Mouse (Mus musculus) CH12.LX (cell line): ENCODE measurements around the gene Bach2. TPM values are rescaled to one million over a fixed set of nuclear protein-coding genes. Genes with fewer than 3 reads are reported as not detected.

Source experiments
- DNase-seq: peaks from one replicate; pipeline ENCODE4 v3.0.0-alpha.2; 2013; ENCODE audit errors: extremely low read depth
- H3K27ac ChIP-seq: 2 replicates; pipeline ENCODE4 v1.5.1; 2012; ENCODE audit warnings: low read depth, mild to moderate bottlenecking, control low read depth, moderate library complexity; ENCODE audit not compliant: insufficient read depth
- H3K27me3 ChIP-seq: replicated peaks from 2 replicates; pipeline ENCODE3; 2012; ENCODE audit warnings: inconsistent platforms
- H3K36me3 ChIP-seq, 2 experiments: replicated peaks in 1 of 2; 2 replicates each; pipeline versions ENCODE3 to v1.6.1; 2012; ENCODE audit warnings: inconsistent platforms in 1 of 2, low read length in 1 of 2, mild to moderate bottlenecking in 1 of 2, mixed read lengths in 1 of 2, moderate library complexity in 1 of 2; ENCODE audit not compliant: control insufficient read depth in 1 of 2, insufficient read depth in 1 of 2
- H3K4me1 ChIP-seq, 2 experiments: 2 replicates each; pipeline ENCODE4 v1.6.1; 2012; ENCODE audit warnings: inconsistent platforms in 1 of 2, moderate library complexity in 1 of 2; ENCODE audit not compliant: insufficient read depth in 2 of 2, control insufficient read depth in 1 of 2
- H3K4me2 ChIP-seq: 2 replicates; pipeline ENCODE4 v1.6.1; 2012; ENCODE audit warnings: low read depth, mild to moderate bottlenecking, control low read depth; ENCODE audit not compliant: poor library complexity, insufficient read depth, severe bottlenecking
- H3K4me3 ChIP-seq, 3 experiments: fragments of 150-350 bp in 1 of 3; sonication (generic) in 1 of 3; replicated peaks in 1 of 3; 2 replicates each; pipeline versions ENCODE3 to v1.5.1; 2011 to 2012; ENCODE audit warnings: low read depth in 2 of 3, low read length in 2 of 3, mild to moderate bottlenecking in 2 of 3, moderate library complexity in 2 of 3, control low read depth in 1 of 3, improper control_type of control experiment in 1 of 3, inconsistent platforms in 1 of 3, mixed read lengths in 1 of 3; ENCODE audit not compliant: poor library complexity in 1 of 3
- H3K79me2 ChIP-seq: replicated peaks from 2 replicates; pipeline ENCODE4 v1.6.1; 2012; ENCODE audit warnings: mild to moderate bottlenecking, moderate library complexity; ENCODE audit not compliant: control insufficient read depth, poor library complexity, insufficient read depth, severe bottlenecking; ENCODE audit errors: extremely low read depth
- H3K9ac ChIP-seq: 2 replicates; pipeline ENCODE4 v1.6.1; 2012; ENCODE audit warnings: low read depth, mild to moderate bottlenecking, control low read depth, moderate library complexity; ENCODE audit not compliant: insufficient read depth
- H3K9me3 ChIP-seq: replicated peaks from 2 replicates; pipeline ENCODE3; 2012; ENCODE audit warnings: low read length, inconsistent platforms, mixed read lengths
- CHD1 ChIP-seq: IDR thresholded peaks from 2 replicates; pipeline ENCODE4 v1.6.1; 2012; ENCODE audit warnings: low read depth, low read length, improper control_type of control experiment, inconsistent platforms
- ELF1 ChIP-seq: IDR thresholded peaks from 2 replicates; pipeline ENCODE4 v1.6.1; 2014; ENCODE audit warnings: low read depth, mild to moderate bottlenecking, inconsistent platforms, low read length, improper control_type of control experiment
- EP300 ChIP-seq: IDR thresholded peaks from 2 replicates; pipeline ENCODE4 v1.6.1; 2011; ENCODE audit warnings: low read length, improper control_type of control experiment
- GABPA ChIP-seq: IDR thresholded peaks from 2 replicates; pipeline ENCODE4 v1.6.1; 2012; ENCODE audit warnings: low read depth, low read length, improper control_type of control experiment, inconsistent platforms; ENCODE audit not compliant: insufficient replicate concordance
- HCFC1 ChIP-seq: IDR thresholded peaks from 2 replicates; pipeline ENCODE4 v1.6.1; 2012; ENCODE audit warnings: low read depth, mild to moderate bottlenecking, inconsistent platforms, low read length, improper control_type of control experiment
- IRF4 ChIP-seq: IDR thresholded peaks from 2 replicates; pipeline ENCODE4 v1.6.1; 2014; ENCODE audit warnings: low read depth, mild to moderate bottlenecking, inconsistent platforms, low read length, improper control_type of control experiment
- JUND ChIP-seq: conservative IDR thresholded peaks from 2 replicates; pipeline ENCODE4 v1.6.1; 2011; ENCODE audit warnings: low read depth, low read length, improper control_type of control experiment
- KAT2A ChIP-seq: IDR thresholded peaks from 2 replicates; pipeline ENCODE4 v1.6.1; 2012; ENCODE audit warnings: low read length, improper control_type of control experiment, inconsistent platforms; ENCODE audit not compliant: insufficient replicate concordance
- MXI1 ChIP-seq: IDR thresholded peaks from 2 replicates; pipeline ENCODE4 v1.6.1; 2011; ENCODE audit warnings: mild to moderate bottlenecking, low read depth, low read length, improper control_type of control experiment
- NELFE ChIP-seq: IDR thresholded peaks from 2 replicates; pipeline ENCODE4 v1.6.1; 2011; ENCODE audit warnings: low read depth, low read length, improper control_type of control experiment
- POLR2A ChIP-seq: IDR thresholded peaks from 2 replicates; pipeline ENCODE4 v1.6.1; 2011; ENCODE audit warnings: low read depth, mild to moderate bottlenecking, improper control_type of control experiment, low read length
- RAD21 ChIP-seq: IDR thresholded peaks from 2 replicates; pipeline ENCODE4 v1.6.1; 2011; ENCODE audit warnings: low read depth, mild to moderate bottlenecking, low read length, improper control_type of control experiment, moderate library complexity
- RCOR1 ChIP-seq: conservative IDR thresholded peaks from 2 replicates; pipeline ENCODE4 v1.6.1; 2012; ENCODE audit warnings: low read depth, mild to moderate bottlenecking, inconsistent platforms, low read length, improper control_type of control experiment
- SIN3A ChIP-seq: IDR thresholded peaks from 2 replicates; pipeline ENCODE4 v1.6.1; 2012; ENCODE audit warnings: low read length, improper control_type of control experiment, inconsistent platforms
- SMC3 ChIP-seq: IDR thresholded peaks from 2 replicates; pipeline ENCODE4 v1.6.1; 2011; ENCODE audit warnings: low read depth, low read length, improper control_type of control experiment
- UBTF ChIP-seq: IDR thresholded peaks from 2 replicates; pipeline ENCODE4 v1.6.1; 2012; ENCODE audit warnings: low read depth, mild to moderate bottlenecking, inconsistent platforms, low read length, improper control_type of control experiment, moderate library complexity
- USF1 ChIP-seq: IDR thresholded peaks from 2 replicates; pipeline ENCODE4 v1.6.1; 2014; ENCODE audit warnings: low read depth, mild to moderate bottlenecking, inconsistent platforms, low read length, improper control_type of control experiment
- USF2 ChIP-seq: conservative IDR thresholded peaks from 2 replicates; pipeline ENCODE4 v1.6.1; 2011; ENCODE audit warnings: low read depth, low read length, improper control_type of control experiment
- dilution Hi-C: fragments of 300-500 bp; cut with MboI; formaldehyde crosslinking; loops from 2 replicates; pipeline ENCODE4 v1.14.3; 2020; ENCODE audit warnings: low sequenced_read_pairs; ENCODE audit not compliant: extremely low pct_unique_long_range_greater_than_20kb, extremely low pct_ligation_motif_present
- in situ Hi-C: fragments of 300-500 bp; cut with MboI; formaldehyde crosslinking; loops from 3 replicates; pipeline ENCODE4 v1.14.3; 2019; ENCODE audit warnings: low sequenced_read_pairs, low pct_ligation_motif_present, low pct_unique_long_range_greater_than_20kb, mixed read lengths
- polyA plus RNA-seq: library from polyadenylated mRNA; unstranded; fragments of >175 nt; gene quantifications from 2 replicates; pipeline ENCODE4 v1.2.1, GENCODE M21; 2012; ENCODE audit warnings: low read depth; ENCODE audit not compliant: insufficient read length
- total RNA-seq, 2 experiments: library from RNA; depleted of rRNA; stranded (reverse); fragments of 300-350 nt in 1 of 2; fragments of >200 nt in 1 of 2; gene quantifications; 2 replicates each; pipeline ENCODE4 v1.2.3; 2012 to 2014

The Bach2 gene
- total and polyA plus RNA-seq, 3 experiments = 0.11 TPM; not detected in 2

DNA sequence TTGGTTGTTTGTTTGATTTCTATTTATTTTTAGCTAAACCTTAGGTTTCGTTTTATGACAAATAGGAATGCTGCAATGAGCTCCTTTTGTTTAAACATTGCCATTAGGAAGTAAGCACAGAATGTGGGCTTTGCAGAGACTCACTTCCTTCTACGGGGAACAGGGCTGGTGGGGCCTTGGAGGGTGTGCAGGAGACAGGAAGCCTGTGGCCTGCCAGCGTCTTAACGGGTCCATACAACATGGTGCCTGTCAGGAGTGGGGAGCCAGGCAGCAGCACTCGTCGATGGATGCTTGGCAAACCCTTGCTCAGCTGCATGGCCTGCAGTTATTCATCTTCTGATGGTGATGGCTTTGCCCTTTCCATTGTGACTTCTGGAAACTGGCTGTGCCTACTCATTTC, 41.8 kb downstream of the Bach2 start:
- no peak overlapping the region for H3K4me2 ChIP-seq
- no peak overlapping the region for H3K9ac ChIP-seq
- no peaks in the 10 kb centered on the region for H3K9me3 ChIP-seq
- dilution Hi-C loops = no loop called here
- in situ Hi-C loops = no loop called here
- DNase-seq = no peak
- no peak for TF ChIP-seq UBTF
- TF ChIP-seq JUND = no peak
- no peak for TF ChIP-seq HCFC1
- TF ChIP-seq CHD1 = no peak
- TF ChIP-seq EP300 = no peak
- no peak for TF ChIP-seq RAD21
- TF ChIP-seq POLR2A = no peak
- no peak for TF ChIP-seq SIN3A
- TF ChIP-seq USF1 = no peak
- no peak overlapping the region for H3K4me3 ChIP-seq
- H3K27ac ChIP-seq = no peak overlapping the region
- no peaks in the 10 kb centered on the region for H3K27me3 ChIP-seq
- no peaks in the 10 kb centered on the region for H3K79me2 ChIP-seq
- 0 out of 4 replicates have a peak, but pooled peaks cover 0 to 3% of the 10 kb centered on the region in 2 experiments for H3K4me1 ChIP-seq
- no peaks in the 10 kb centered on the region for H3K36me3 ChIP-seq

DNA sequence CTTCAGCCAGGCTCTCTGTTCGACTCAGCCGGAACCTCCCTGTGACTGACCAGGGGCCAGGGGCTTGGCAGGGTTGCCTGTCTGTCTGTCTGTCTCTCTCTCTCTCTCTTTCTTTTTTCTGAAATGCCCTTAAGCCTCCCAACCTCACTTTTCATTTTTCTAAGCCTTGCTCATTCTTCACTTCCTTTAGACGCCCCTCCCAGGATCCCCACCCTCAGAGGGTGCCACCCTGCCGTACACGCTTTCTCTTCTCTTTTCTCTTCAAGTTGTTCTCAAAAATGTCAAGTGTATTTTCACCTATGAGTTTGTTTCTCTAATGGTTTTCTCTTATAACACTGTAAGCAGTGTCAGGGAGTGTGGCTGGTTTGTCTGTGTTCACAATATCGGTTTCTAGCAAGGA, 42.7 kb downstream of the Bach2 start:
- 0 out of 4 replicates have a peak, but pooled peaks cover 0 to 3% of the 10 kb centered on the region in 2 experiments for H3K4me1 ChIP-seq
- H3K27me3 ChIP-seq = no peaks in the 10 kb centered on the region
- no peaks in the 10 kb centered on the region for H3K9me3 ChIP-seq
- H3K36me3 ChIP-seq = no peaks in the 10 kb centered on the region
- no peak overlapping the region for H3K4me3 ChIP-seq
- no peaks in the 10 kb centered on the region for H3K79me2 ChIP-seq
- DNase-seq = no peak
- TF ChIP-seq HCFC1 (no peak), SMC3 (no peak), MXI1 (no peak), NELFE (no peak), GABPA (no peak), POLR2A (no peak), RCOR1 (no peak), KAT2A (no peak), IRF4 (no peak), USF2 (no peak), ELF1 (no peak)
- H3K27ac ChIP-seq = no peak overlapping the region
- dilution Hi-C loops = no loop called here
- H3K4me2 ChIP-seq = no peak overlapping the region
- in situ Hi-C loops = no loop called here
- no peak overlapping the region for H3K9ac ChIP-seq
